Mouse (Mus musculus) bone marrow, adult 2 months (tissue): ENCODE results near the gene Use1. TPM values are rescaled to one million over a fixed set of nuclear protein-coding genes. Genes with fewer than 3 reads are reported as not detected.

Source experiments
- H3K27ac ChIP-seq: fragments of 200-500 bp; 2 replicates; pipeline ENCODE4 v1.5.1; 2012; ENCODE audit warnings: low read depth, mild to moderate bottlenecking, control low read depth, inconsistent platforms, low read length; ENCODE audit not compliant: control insufficient read depth, poor library complexity, insufficient read depth
- H3K4me1 ChIP-seq: fragments of 200-500 bp; 2 replicates; pipeline ENCODE4 v1.6.1; 2011; ENCODE audit warnings: low read length; ENCODE audit not compliant: control insufficient read depth, insufficient read depth
- H3K4me3 ChIP-seq: fragments of 200-500 bp; replicated peaks from 2 replicates; pipeline ENCODE3; 2011; ENCODE audit warnings: mild to moderate bottlenecking, low read depth, low read length, control low read depth; ENCODE audit not compliant: control insufficient read depth
- CTCF ChIP-seq: fragments of 200-500 bp; IDR thresholded peaks from 2 replicates; pipeline ENCODE4 v1.5.1; 2011; ENCODE audit warnings: low read length, control low read depth; ENCODE audit not compliant: control insufficient read depth, insufficient read depth
- POLR2A ChIP-seq: fragments of 200-500 bp; IDR thresholded peaks from 2 replicates; pipeline ENCODE4 v1.6.1; 2011; ENCODE audit warnings: low read depth, mild to moderate bottlenecking, control low read depth, low read length, borderline replicate concordance; ENCODE audit not compliant: control insufficient read depth
- WGBS: fragments of 180-500 bp; shearing (Covaris S2); methylation state at CpG from one replicate; pipeline ENCODE4 v1.1.7; 2018; 5-methylcytosine and 5-hydroxymethylcytosine counted together
- polyA plus RNA-seq: library from polyadenylated mRNA; stranded (reverse); fragments of >200 nt; gene quantifications from 2 replicates; pipeline ENCODE4 v1.2.4, GENCODE M21; 2011; ENCODE audit warnings: low replicate concordance; ENCODE audit not compliant: missing spikeins, insufficient read depth, insufficient read length

Gene Use1
- polyA plus RNA-seq, 1 experiment, result 139 TPM

DNA sequence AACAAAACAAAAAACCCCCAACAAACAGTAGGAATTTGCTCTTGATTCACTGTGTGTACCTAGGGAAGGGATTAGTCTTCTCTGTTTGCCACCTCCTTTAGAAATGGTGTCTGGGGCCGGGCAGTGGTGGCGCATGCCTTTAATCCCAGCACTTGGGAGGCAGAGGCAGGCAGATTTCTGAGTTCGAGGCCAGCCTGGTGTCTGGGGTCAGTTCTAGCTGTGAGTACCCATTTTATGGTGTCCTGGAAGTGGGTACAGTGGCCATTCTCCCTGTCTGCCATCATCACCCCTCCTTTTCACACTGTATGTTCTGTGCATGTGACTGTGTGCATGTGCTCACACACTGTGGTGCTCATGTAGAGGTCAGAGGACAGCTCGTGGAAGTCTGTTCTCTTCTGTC is 41.6 kb downstream of the Use1 start:
- Histone ChIP-seq H3K4me1 (peaks cover 4% of the 10 kb centered on the region), H3K27ac (no peak overlapping the region), H3K4me3 (no peak overlapping the region)
- TF ChIP-seq POLR2A (no peak), CTCF (no peak)
- WGBS, result 90% methylated on average over 4 of the region's 4 CpGs

DNA sequence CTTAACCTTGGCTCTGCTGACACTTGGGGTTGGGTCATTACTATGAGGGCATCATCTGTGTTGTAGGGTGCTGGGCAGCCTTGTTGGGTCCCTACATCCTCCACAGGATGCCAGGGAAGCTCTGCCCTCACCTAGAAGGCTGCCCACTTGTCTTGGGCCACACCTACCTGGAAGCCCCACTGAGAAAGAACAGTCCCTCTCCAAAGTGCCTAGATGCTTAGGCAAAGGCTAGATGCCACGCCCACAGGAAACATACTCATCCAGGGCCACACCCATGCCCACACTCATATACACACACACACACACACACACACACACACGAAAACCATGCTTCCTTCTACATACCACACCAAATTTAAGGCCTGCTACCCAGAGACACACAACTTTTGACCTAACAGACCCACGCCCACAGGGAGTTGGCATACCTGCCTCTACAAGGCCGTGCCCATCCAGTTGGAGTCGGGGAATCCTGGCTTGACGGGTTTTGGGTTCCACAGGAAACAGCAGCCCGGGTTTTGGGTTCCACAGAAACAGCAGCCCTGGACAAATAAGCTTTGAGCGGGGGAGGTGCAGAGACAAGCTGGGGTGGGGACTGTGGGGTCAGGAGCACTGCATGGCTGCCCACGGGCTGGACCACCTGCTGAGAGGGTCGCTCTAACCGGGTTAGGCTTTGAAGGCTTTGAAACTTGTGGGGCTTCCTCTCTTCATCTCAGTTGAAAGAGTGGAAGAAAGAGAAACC is 45.1 kb downstream of the Use1 start:
- WGBS, result 38% methylated on average over 11 of the region's 11 CpGs
- H3K4me3 ChIP-seq, result no peak overlapping the region
- no peaks in the 10 kb centered on the region; the same call in 1 of the 2 replicates for H3K4me1 ChIP-seq
- no peak overlapping the region for H3K27ac ChIP-seq
- TF ChIP-seq POLR2A (no peak), CTCF (no peak)

Other genes with a start within 250 kb of the Use1 start
- 30.4 and 64.6 TPM in 2 replicates for gene Myo9b, start 94.1 kb upstream of the Use1 start, polyA plus RNA-seq
- gene Haus8, start 93.9 kb upstream of the Use1 start, polyA plus RNA-seq, result 41.4 and 48.2 TPM in 2 replicates
- 7.9 and 10.1 TPM in 2 replicates for gene Ocel1, start 4.5 kb downstream of the Use1 start, polyA plus RNA-seq
- gene Nr2f6, start 15.1 kb downstream of the Use1 start, polyA plus RNA-seq, result 9.5 and 17.5 TPM in 2 replicates
- 7.2 and 15.9 TPM in 2 replicates for gene Ushbp1, start 29.0 kb downstream of the Use1 start, polyA plus RNA-seq
- gene Babam1, start 30.0 kb downstream of the Use1 start, polyA plus RNA-seq, result 45.8 and 70.5 TPM in 2 replicates
- 54.2 and 97.5 TPM in 2 replicates for gene Ankle1, start 39.2 kb downstream of the Use1 start, polyA plus RNA-seq
- 3.9 and 9.1 TPM in 2 replicates for gene Abhd8, start 96.8 kb downstream of the Use1 start, polyA plus RNA-seq
- 24.3 and 42.9 TPM in 2 replicates for gene Mrpl34, start 98.1 kb downstream of the Use1 start, polyA plus RNA-seq
- 17.1 and 18.8 TPM in 2 replicates for gene Dda1, start 102.4 kb downstream of the Use1 start, polyA plus RNA-seq
- gene Ano8, start 119.1 kb downstream of the Use1 start, polyA plus RNA-seq, result 2.9 and 6.3 TPM in 2 replicates
- gene Gtpbp3, start 121.3 kb downstream of the Use1 start, polyA plus RNA-seq, result 6.3 and 7.9 TPM in 2 replicates
- 13.7 and 20.5 TPM in 2 replicates for gene Plvap, start 144.9 kb downstream of the Use1 start, polyA plus RNA-seq
- gene Ccdc194, start 158.9 kb downstream of the Use1 start, polyA plus RNA-seq, result not detected in 2 replicates
- gene Bst2, start 170.6 kb downstream of the Use1 start, polyA plus RNA-seq, result 58.9 and 103 TPM in 2 replicates
- gene Mvb12a, start 176.1 kb downstream of the Use1 start, polyA plus RNA-seq, result 23.8 and 47.7 TPM in 2 replicates
- 0.81 and 2.5 TPM in 2 replicates for gene Tmem221, start 192.0 kb downstream of the Use1 start, polyA plus RNA-seq
- gene Nxnl1, start 199.8 kb downstream of the Use1 start, polyA plus RNA-seq, result not detected in 2 replicates
- 11.2 and 12.6 TPM in 2 replicates for gene Slc27a1, start 202.0 kb downstream of the Use1 start, polyA plus RNA-seq
- gene Pgls, start 225.3 kb downstream of the Use1 start, polyA plus RNA-seq, result 111 and 147 TPM in 2 replicates
- 67.8 and 106 TPM in 2 replicates for gene Fam129c, start 230.8 kb downstream of the Use1 start, polyA plus RNA-seq
- 31.8 and 53.0 TPM in 2 replicates for gene Colgalt1, start 244.2 kb downstream of the Use1 start, polyA plus RNA-seq